Mouse (Mus musculus) kidney, adult 10 weeks (tissue): Measurements from ENCODE around the gene Trak2. TPM values are rescaled to one million over a fixed set of nuclear protein-coding genes. Genes with fewer than 3 reads are reported as not detected.

Experiments used
- polyA plus RNA-seq: library from polyadenylated mRNA; stranded (reverse); fragments of 350-450 nt; fragmentation: Illumina TruSeq; extraction: RNeasy Lipid Tissue Mini Kit (QIAGEN cat#74804); gene quantifications from one replicate; pipeline ENCODE4 v1.2.3, GENCODE M21; 2014; ENCODE audit warnings: low read depth, low replicate concordance

Gene Trak2
- 92.3 TPM for polyA plus RNA-seq

GRCm38 (mm10) chr1:58973366-58974221, at the start of gene Trak2, which contains the start of gene Stradb:
TSS of gene Trak2 (minus strand) at chr1:58973430.
TSS of gene Stradb (plus strand) at chr1:58973522.

Other genes with a start within 250 kb of the Trak2 start
- gene Casp8, start 178.1 kb downstream of the Trak2 start, polyA plus RNA-seq: 56.6 TPM
- 50.8 TPM for gene Stradb, start 92 bp upstream of the Trak2 start, polyA plus RNA-seq
- not detected for gene C2cd6, start 121.5 kb upstream of the Trak2 start, polyA plus RNA-seq
- 19.0 TPM for gene Tmem237, start 147.0 kb upstream of the Trak2 start, polyA plus RNA-seq
- gene Mpp4, start 190.0 kb upstream of the Trak2 start, polyA plus RNA-seq: 0.73 TPM